Mouse (Mus musculus) heart, adult 8-10 months (tissue): ENCODE measurements at regions not wholly inside any gene's neighbourhood (a gene's known extent, or its start where the extent isn't known, plus 50 kb on each side); places are given as distances from the start of the nearest gene placed in this dataset. TPM values are rescaled to one million over a fixed set of nuclear protein-coding genes. Genes with fewer than 3 reads are reported as not detected.
A peak's percentile ranks its signal among the peaks of the same experiment; 100 is the strongest.

Source experiments
- DNase-seq: peaks from one replicate; pipeline ENCODE4 v3.0.0; 2022; ENCODE audit warnings: low spot score
- microRNA-seq: library from miRNA; unstranded; fragments of <30 nt; microRNA quantifications from one replicate; pipeline ENCODE4 v1.2.0, GENCODE M21; 2022

- DNase-seq: no peak
Observed at GRCm38 (mm10) chr8:15271793-15272587, 226.1 kb upstream of the BB014433 start.

DNA sequence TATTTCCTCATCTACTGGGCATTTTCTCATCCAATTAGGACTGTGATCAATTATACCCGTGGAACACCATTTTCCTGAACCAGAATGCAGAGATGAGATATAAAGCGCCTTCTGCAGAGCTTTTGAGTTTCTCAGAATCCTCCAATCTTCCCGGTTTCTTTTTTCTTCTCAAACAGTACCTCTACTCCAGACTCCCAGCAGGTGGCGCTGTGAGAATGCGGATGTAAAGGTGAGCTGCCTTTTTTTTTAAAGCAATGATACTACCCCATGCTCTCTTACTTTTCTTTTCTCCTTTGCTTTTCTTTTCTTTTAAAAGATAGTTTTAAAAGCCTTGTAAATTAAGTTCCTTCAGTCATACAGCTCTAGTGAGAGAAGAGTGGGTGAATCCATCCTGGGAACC lies 224.4 kb upstream of the BB014433 start:
- DNase-seq: peak; percentile 40

- no peak for DNase-seq
Observed at GRCm38 (mm10) chr8:15244770-15245485, 199.1 kb upstream of the BB014433 start.

DNA sequence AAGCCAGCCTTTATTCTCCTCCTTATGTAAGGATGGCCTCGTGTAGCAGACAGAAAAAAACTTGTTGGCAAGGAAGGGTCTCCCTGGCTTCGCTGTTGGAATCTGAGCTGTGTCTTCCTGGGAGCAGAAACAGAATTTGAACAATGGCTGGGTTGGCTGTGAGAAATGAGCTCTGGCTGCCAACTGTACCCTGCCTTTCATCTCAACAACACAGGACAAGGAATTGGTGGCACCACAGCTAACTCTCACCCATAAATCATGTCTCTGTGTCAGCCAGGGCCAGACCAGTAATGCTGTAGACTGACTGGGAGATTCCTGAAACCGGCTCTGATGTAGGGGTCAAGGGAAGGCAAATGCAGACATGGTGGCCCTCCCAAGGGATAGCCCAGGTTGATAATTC lies 189.5 kb upstream of the BB014433 start:
- no peak for DNase-seq

DNA sequence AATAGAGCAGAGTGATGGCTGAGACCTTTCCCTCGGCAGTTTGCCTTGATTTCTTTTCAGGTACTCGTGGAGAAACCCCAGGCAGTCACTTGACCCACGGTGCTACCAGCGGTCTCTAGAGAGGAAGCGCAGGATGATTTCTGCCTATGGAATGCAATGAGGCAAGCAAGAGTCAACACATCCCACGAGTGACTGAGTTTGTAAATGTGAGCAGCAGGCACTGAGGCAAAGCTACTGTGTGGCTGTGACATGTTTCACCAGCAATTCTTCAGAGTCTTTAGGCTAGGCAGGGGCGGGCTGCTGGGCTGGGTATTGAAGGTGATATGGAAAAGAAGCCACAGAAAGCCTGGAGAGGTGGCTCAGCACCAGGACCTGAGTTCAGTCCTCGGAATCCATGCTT lies 187.4 kb upstream of the BB014433 start:
- DNase-seq: no peak

DNA sequence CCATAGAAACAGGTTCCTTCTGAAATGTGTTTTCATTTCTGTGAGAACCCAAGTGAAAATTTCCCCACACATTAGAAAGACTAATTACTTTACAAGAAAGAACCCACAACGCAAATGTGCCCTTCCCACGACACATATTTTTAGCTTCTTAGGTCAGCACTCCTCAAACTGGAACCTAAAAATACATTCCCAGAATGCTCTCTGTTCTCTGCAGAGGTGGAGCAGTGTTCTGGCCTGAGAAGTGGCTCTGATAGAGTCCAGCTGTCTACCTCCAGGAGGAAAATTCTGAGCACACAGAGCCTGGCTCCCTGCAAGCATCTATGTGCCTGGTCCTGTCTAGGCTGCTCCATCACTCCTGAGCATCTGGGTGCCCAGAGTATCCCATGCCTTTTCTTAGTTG lies 184.3 kb upstream of the BB014433 start:
- peak; percentile 36 for DNase-seq

DNA sequence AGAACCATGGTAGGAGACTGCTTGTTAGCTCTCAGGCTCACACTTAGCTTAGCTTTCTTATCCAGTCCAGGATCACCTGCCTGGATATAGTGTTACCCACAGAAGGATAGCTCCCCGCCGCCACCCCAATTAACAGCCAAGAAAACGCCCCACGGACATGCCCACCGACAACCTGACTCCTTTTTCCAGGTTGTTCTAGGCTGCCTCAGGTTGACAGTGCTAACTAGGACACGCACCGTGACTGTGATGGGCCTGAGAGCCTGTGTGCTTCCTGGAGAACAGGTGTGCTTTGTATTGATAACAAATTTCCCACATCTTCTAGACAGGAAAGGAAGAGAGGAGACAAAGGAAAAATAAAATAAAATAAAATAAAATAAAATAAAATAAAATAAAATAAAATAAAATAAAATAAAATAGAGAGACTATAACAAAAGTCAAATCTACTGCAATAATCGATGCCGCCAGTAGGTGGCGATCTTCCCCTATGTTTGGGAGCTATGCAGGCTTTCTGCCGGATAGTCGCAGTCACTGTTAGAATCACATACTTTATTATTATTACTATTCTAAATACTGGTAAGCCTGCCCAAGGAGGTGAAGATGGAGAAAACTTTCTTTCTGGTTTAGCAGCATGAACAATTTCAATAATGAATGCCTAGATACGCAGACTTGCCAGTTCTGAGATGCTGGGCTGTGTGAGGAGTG lies 175.5 kb upstream of the BB014433 start:
- peak; percentile 27 for DNase-seq

- no peak for DNase-seq
Observed at GRCm38 (mm10) chr8:15209856-15210521, 164.1 kb upstream of the BB014433 start.

DNA sequence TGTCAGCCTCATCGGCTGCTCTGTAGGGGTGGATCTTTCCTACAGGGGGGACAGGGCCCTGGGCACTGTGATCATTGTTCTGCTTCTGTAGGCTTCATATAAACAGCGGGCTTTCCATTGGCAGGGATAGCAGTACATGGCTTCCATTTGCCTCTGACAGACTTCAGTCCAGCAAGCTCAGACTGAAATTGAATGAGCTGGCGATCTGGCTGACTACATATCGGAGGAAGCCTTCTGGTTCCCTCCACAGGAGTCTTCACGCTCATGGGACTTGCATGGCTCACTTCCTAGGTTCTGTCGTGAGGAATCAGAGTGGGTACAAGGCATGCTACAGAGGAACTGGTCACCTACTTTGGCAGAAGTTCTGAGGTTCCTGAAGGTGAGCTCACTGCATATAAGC lies 155.7 kb upstream of the BB014433 start:
- no peak for DNase-seq

GRCm38 (mm10) chr8:15190708-15191107 lies 144.8 kb upstream of the BB014433 start:
- DNase-seq: no peak

- DNase-seq: no peak
Observed at GRCm38 (mm10) chr8:15189079-15189612, 143.3 kb upstream of the BB014433 start.

Small RNA genes lying in the stretch of these regions (microRNA-seq; reads per million reads assigned to microRNA genes)
- not detected for gene Gm25255
- gene Gm25871: not detected
